Mouse (Mus musculus) CH12.LX (cell line): Measurements from ENCODE around the gene Ror2. TPM values are rescaled to one million over a fixed set of nuclear protein-coding genes. Genes with fewer than 3 reads are reported as not detected.
A peak's percentile ranks its signal among the peaks of the same experiment; 100 is the strongest.
"Not testable (repeated sequence)": the region's sequence is repeated elsewhere in the genome, so short reads cannot be mapped to it uniquely, and the experiment has no call there.

Experiments
- DNase-seq: peaks from one replicate; pipeline ENCODE4 v3.0.0-alpha.2; 2013; ENCODE audit errors: extremely low read depth
- H3K27ac ChIP-seq: 2 replicates; pipeline ENCODE4 v1.5.1; 2012; ENCODE audit warnings: low read depth, mild to moderate bottlenecking, control low read depth, moderate library complexity; ENCODE audit not compliant: insufficient read depth
- H3K27me3 ChIP-seq: replicated peaks from 2 replicates; pipeline ENCODE3; 2012; ENCODE audit warnings: inconsistent platforms
- H3K36me3 ChIP-seq, 2 experiments: replicated peaks in 1 of 2; 2 replicates each; pipeline versions ENCODE3 to v1.6.1; 2012; ENCODE audit warnings: inconsistent platforms in 1 of 2, low read length in 1 of 2, mild to moderate bottlenecking in 1 of 2, mixed read lengths in 1 of 2, moderate library complexity in 1 of 2; ENCODE audit not compliant: control insufficient read depth in 1 of 2, insufficient read depth in 1 of 2
- H3K4me1 ChIP-seq, 2 experiments: 2 replicates each; pipeline ENCODE4 v1.6.1; 2012; ENCODE audit warnings: inconsistent platforms in 1 of 2, moderate library complexity in 1 of 2; ENCODE audit not compliant: insufficient read depth in 2 of 2, control insufficient read depth in 1 of 2
- H3K4me2 ChIP-seq: 2 replicates; pipeline ENCODE4 v1.6.1; 2012; ENCODE audit warnings: low read depth, mild to moderate bottlenecking, control low read depth; ENCODE audit not compliant: poor library complexity, insufficient read depth, severe bottlenecking
- H3K4me3 ChIP-seq, 3 experiments: fragments of 150-350 bp in 1 of 3; sonication (generic) in 1 of 3; replicated peaks in 1 of 3; 2 replicates each; pipeline versions ENCODE3 to v1.5.1; 2011 to 2012; ENCODE audit warnings: low read depth in 2 of 3, low read length in 2 of 3, mild to moderate bottlenecking in 2 of 3, moderate library complexity in 2 of 3, control low read depth in 1 of 3, improper control_type of control experiment in 1 of 3, inconsistent platforms in 1 of 3, mixed read lengths in 1 of 3; ENCODE audit not compliant: poor library complexity in 1 of 3
- H3K79me2 ChIP-seq: replicated peaks from 2 replicates; pipeline ENCODE4 v1.6.1; 2012; ENCODE audit warnings: mild to moderate bottlenecking, moderate library complexity; ENCODE audit not compliant: control insufficient read depth, poor library complexity, insufficient read depth, severe bottlenecking; ENCODE audit errors: extremely low read depth
- H3K9ac ChIP-seq: 2 replicates; pipeline ENCODE4 v1.6.1; 2012; ENCODE audit warnings: low read depth, mild to moderate bottlenecking, control low read depth, moderate library complexity; ENCODE audit not compliant: insufficient read depth
- H3K9me3 ChIP-seq: replicated peaks from 2 replicates; pipeline ENCODE3; 2012; ENCODE audit warnings: low read length, inconsistent platforms, mixed read lengths
- CHD2 ChIP-seq: IDR thresholded peaks from 2 replicates; pipeline ENCODE4 v1.6.1; 2011; ENCODE audit warnings: low read length, improper control_type of control experiment
- CTCF ChIP-seq, 2 experiments: IDR thresholded peaks in 1 of 2; conservative IDR thresholded peaks in 1 of 2; 2 replicates each; pipeline ENCODE4 v1.5.1; 2011 to 2012; ENCODE audit warnings: low read depth in 2 of 2, low read length in 2 of 2, improper control_type of control experiment in 1 of 2, inconsistent platforms in 1 of 2, mild to moderate bottlenecking in 1 of 2, moderate library complexity in 1 of 2
- E2F4 ChIP-seq: IDR thresholded peaks from 2 replicates; pipeline ENCODE4 v1.6.1; 2011; ENCODE audit warnings: low read depth, low read length, improper control_type of control experiment; ENCODE audit not compliant: insufficient replicate concordance
- ETS1 ChIP-seq: conservative IDR thresholded peaks from 2 replicates; pipeline ENCODE4 v1.6.1; 2012; ENCODE audit warnings: low read depth, mild to moderate bottlenecking, inconsistent platforms, low read length, improper control_type of control experiment, moderate library complexity
- IRF4 ChIP-seq: IDR thresholded peaks from 2 replicates; pipeline ENCODE4 v1.6.1; 2014; ENCODE audit warnings: low read depth, mild to moderate bottlenecking, inconsistent platforms, low read length, improper control_type of control experiment
- KAT2A ChIP-seq: IDR thresholded peaks from 2 replicates; pipeline ENCODE4 v1.6.1; 2012; ENCODE audit warnings: low read length, improper control_type of control experiment, inconsistent platforms; ENCODE audit not compliant: insufficient replicate concordance
- MAFK ChIP-seq: IDR thresholded peaks from 2 replicates; pipeline ENCODE4 v1.6.1; 2011; ENCODE audit warnings: low read length, improper control_type of control experiment; ENCODE audit not compliant: insufficient replicate concordance
- MAX ChIP-seq: IDR thresholded peaks from 2 replicates; pipeline ENCODE4 v1.6.1; 2011; ENCODE audit warnings: low read length, improper control_type of control experiment
- MAZ ChIP-seq: IDR thresholded peaks from 2 replicates; pipeline ENCODE4 v1.6.1; 2012; ENCODE audit warnings: low read depth, mild to moderate bottlenecking, inconsistent platforms, low read length, improper control_type of control experiment, moderate library complexity
- MXI1 ChIP-seq: IDR thresholded peaks from 2 replicates; pipeline ENCODE4 v1.6.1; 2011; ENCODE audit warnings: mild to moderate bottlenecking, low read depth, low read length, improper control_type of control experiment
- MYC ChIP-seq: IDR thresholded peaks from 2 replicates; pipeline ENCODE4 v1.6.1; 2011; ENCODE audit warnings: low read depth, mild to moderate bottlenecking, improper control_type of control experiment, low read length
- RAD21 ChIP-seq: IDR thresholded peaks from 2 replicates; pipeline ENCODE4 v1.6.1; 2011; ENCODE audit warnings: low read depth, mild to moderate bottlenecking, low read length, improper control_type of control experiment, moderate library complexity
- SMC3 ChIP-seq: IDR thresholded peaks from 2 replicates; pipeline ENCODE4 v1.6.1; 2011; ENCODE audit warnings: low read depth, low read length, improper control_type of control experiment
- ZNF384 ChIP-seq: IDR thresholded peaks from 2 replicates; pipeline ENCODE4 v1.6.1; 2012; ENCODE audit warnings: low read depth, low read length, improper control_type of control experiment, inconsistent platforms
- dilution Hi-C: fragments of 300-500 bp; cut with MboI; formaldehyde crosslinking; loops from 2 replicates; pipeline ENCODE4 v1.14.3; 2020; ENCODE audit warnings: low sequenced_read_pairs; ENCODE audit not compliant: extremely low pct_unique_long_range_greater_than_20kb, extremely low pct_ligation_motif_present
- in situ Hi-C: fragments of 300-500 bp; cut with MboI; formaldehyde crosslinking; loops from 3 replicates; pipeline ENCODE4 v1.14.3; 2019; ENCODE audit warnings: low sequenced_read_pairs, low pct_ligation_motif_present, low pct_unique_long_range_greater_than_20kb, mixed read lengths
- polyA plus RNA-seq: library from polyadenylated mRNA; unstranded; fragments of >175 nt; gene quantifications from 2 replicates; pipeline ENCODE4 v1.2.1, GENCODE M21; 2012; ENCODE audit warnings: low read depth; ENCODE audit not compliant: insufficient read length
- total RNA-seq, 2 experiments: library from RNA; depleted of rRNA; stranded (reverse); fragments of 300-350 nt in 1 of 2; fragments of >200 nt in 1 of 2; gene quantifications; 2 replicates each; pipeline ENCODE4 v1.2.3; 2012 to 2014

Ror2 gene
- total and polyA plus RNA-seq, 3 experiments: 0.13 to 0.63 (median 0.16) TPM

DNA sequence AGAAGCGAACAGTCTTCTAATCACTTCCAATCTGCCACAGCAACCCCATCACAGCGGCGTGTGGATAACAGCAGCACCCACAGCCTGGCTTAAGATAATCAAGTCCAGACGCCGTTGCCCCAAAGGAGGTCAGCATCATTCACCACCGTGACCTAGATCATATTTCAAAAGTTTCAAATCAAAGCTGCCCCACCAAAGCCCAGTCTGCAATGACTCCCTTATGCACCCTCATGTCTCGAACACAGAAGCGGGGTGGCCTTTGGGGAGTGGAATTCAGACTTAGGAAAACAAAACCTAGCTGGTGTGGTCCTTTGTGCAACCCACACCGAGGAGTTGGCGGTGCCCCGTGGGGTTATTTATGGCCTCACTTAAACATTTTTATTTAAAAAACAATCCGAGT lies 35.0 kb upstream of the Ror2 start:
- peaks cover 4% of the 10 kb centered on the region for H3K9me3 ChIP-seq
- no peaks in the 10 kb centered on the region for H3K79me2 ChIP-seq
- in situ Hi-C loops (no loop called here), dilution Hi-C loops (no loop called here)
- H3K27me3 ChIP-seq: no peaks in the 10 kb centered on the region
- no peak overlapping the region for H3K4me3 ChIP-seq
- no peak for DNase-seq
- H3K36me3 ChIP-seq: no peaks in the 10 kb centered on the region
- no peak overlapping the region for H3K9ac ChIP-seq
- no peak overlapping the region for H3K27ac ChIP-seq
- TF ChIP-seq MYC: no peak
- TF ChIP-seq MXI1: no peak
- TF ChIP-seq KAT2A: no peak
- peaks cover 0 to 16% of the 10 kb centered on the region in 2 experiments; a peak in 2 of 4 replicates for H3K4me1 ChIP-seq
- H3K4me2 ChIP-seq: no peak overlapping the region

DNA sequence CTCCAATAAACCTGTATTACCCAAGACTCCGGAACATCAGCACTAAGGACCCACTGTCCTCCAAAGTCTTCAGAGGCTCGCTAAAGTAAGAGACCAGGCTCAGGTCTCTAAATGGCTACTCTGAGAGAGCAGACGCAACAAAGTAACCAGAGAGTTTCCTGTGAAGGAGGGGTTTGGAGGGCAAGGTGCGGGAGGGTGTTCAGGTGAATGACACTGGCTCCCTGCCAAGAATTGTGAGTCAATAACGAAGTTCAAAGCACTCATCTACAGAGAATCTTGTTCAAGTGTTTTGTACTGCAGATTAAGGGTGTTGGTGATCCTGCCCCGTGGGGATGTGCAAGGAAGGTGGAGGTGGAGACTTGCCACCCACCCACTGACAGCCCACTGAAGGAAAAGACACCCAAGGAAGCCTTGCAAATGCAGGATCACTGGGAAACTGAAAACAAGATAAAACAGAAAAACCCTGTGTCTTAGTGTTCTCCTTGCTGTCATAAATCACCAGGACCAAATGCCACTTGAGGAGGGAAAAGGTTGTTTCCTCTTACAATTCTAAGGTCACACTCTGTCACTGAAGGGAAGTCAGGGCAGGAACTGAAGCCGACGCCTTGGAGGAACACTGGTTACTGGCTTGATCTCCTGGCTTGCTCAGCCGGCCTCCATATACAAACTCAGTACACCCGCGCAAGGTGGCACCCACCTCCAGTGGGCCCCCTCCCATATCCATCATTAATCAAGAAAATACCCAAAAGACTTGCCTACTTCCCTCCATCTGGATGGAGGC lies 30.8 kb upstream of the Ror2 start:
- no peak overlapping the region for H3K27ac ChIP-seq
- peaks cover 2% of the 10 kb centered on the region for H3K27me3 ChIP-seq
- no peak overlapping the region for H3K4me2 ChIP-seq
- no peak overlapping the region for H3K9ac ChIP-seq
- no peaks in the 10 kb centered on the region for H3K9me3 ChIP-seq
- no peaks in the 10 kb centered on the region for H3K79me2 ChIP-seq
- no peak overlapping the region for H3K4me3 ChIP-seq
- no peak for TF ChIP-seq ETS1
- TF ChIP-seq ZNF384: no peak
- TF ChIP-seq MAX: no peak
- TF ChIP-seq IRF4: no peak
- TF ChIP-seq MAZ: no peak
- no peak for TF ChIP-seq MXI1
- no peak for TF ChIP-seq MAFK
- TF ChIP-seq CHD2: no peak
- TF ChIP-seq E2F4: no peak
- dilution Hi-C loops: no loop called here
- DNase-seq: no peak
- H3K4me1 ChIP-seq: no peaks in the 10 kb centered on the region
- no peaks in the 10 kb centered on the region for H3K36me3 ChIP-seq
- in situ Hi-C loops: no loop called here

DNA sequence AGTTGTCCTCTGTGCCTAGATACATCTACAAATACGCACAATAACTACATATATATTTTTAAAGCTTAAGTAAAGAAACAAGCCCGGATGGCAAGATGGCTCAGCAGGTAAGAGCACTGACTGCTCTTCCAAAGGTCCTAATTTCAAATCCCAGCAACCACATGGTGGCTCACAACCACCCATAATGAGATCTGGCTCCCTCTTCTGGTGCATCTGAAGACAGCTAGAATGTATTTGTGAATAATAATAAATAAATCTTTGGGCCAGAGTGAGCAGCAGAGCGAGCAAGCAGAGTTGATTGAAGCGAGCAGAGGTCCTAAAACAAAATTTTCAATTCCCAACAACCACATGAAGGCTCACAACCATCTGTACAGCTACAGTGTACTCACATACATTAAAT lies 29.8 kb upstream of the Ror2 start:
- H3K79me2 ChIP-seq, H3K4me3 ChIP-seq, dilution Hi-C loops, H3K27me3 ChIP-seq, H3K27ac ChIP-seq: not testable (repeated sequence)
- DNase-seq: peak; percentile 9
- TF ChIP-seq SMC3 (peak; percentile 57), MYC (0 out of 2 replicates have a peak, but pooled peaks have one; percentile 44), RAD21 (peak; percentile 38), CTCF (conservative IDR thresholded peaks at IDR 0.05 in 1 of 2, IDR thresholded peaks at IDR 0.05 in 1 of 2; ENCODE audit: low read depth in 2 of 2, low read length in 2 of 2) (peak in 1 of 2 experiments; percentile 70; a peak in 2 of 4 replicates)
- TF ChIP-seq, all 38 proteins: peak for 4; not testable (repeated sequence) for 34
- H3K36me3 ChIP-seq, H3K4me1 ChIP-seq, H3K9me3 ChIP-seq, H3K4me2 ChIP-seq, in situ Hi-C loops, H3K9ac ChIP-seq: not testable (repeated sequence)
